Mouse (Mus musculus) spleen, postnatal 36 days (tissue): ENCODE data around the gene Hoxb4.

Source experiments
- DNase-seq, 2 experiments: peaks; one replicate each; pipeline ENCODE4 v3.0.0; 2022; ENCODE audit warnings: low spot score in 2 of 2, mixed read lengths in 1 of 2

The Hoxb4 gene

GRCm38 (mm10) chr11:96284774-96285734 lies 33.0 kb upstream of the Hoxb4 start:
- no peak for DNase-seq

DNA sequence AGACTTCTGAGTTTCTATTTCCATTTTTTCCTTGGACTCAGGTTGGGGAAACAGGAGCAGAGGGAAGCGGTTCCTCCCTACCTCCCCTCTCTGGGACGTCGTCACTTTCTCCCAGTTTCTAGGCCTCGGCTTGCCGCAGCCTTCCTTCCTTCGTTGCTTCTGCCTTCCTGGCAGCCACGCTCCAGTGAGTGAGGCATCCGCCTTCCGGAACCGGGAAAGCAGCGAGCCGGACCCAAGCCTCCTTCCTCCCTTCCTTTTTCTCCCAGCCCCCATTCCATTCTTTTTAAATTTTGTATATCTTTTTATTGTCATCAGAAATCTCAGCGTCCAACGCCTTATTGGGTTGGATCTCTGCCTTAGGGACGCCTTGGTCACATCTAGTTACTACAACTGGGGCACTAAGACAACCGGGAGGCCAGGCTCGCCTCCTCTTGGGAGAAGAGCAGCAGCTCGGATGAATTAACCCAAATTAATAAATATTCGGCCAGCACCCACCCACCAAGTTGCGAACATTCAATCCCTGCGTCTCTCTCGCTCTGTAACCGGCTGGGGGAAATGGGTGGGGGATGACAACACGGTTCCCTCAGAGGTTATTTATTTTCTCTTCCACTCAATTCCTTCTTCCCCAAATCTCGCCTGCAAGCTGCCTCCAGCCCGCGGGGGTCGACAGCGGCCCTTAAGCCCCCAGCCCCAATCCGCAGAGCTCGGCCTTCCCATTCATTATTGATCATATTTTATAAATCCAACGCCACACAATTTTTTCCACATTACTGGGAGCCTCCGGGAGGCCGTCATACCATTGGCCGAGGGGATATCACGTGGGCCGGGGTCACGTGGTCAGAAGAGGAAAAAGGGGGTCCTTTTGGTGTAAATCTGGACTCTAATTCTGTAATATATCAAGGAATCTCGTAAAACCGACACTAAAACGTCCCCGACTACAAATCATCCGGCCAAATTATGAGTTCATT lies 32.0 kb upstream of the Hoxb4 start, which contains the start of gene Hoxb7:
Hoxb7 (plus strand) TSS at position 853 of the 968 bp plus-strand sequence.
- DNase-seq = no peak

DNA sequence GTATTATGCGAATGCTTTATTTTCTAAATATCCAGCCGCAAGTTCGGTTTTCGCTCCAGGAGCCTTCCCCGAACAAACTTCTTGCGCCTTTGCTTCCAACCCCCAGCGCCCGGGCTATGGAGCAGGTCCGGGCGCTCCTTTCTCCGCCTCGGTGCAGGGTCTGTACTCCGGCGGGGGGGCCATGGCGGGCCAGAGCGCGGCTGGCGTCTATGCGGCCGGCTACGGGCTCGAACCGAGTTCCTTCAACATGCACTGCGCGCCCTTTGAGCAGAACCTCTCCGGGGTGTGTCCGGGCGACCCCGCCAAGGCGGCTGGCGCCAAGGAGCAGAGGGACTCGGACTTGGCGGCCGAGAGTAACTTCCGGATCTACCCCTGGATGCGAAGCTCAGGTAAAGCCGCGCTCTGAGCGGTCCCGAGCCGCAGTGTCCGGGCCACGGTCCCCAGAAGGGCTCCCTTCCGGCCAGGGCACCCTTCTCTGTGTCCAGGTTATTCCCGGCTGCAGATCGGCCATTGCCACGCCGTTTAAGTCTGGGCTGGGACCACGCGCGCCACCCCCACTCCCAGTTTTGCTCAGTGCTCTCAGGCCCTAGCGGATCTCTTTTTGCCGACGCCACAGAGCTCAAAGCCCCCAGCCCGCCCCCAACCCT lies 31.2 kb upstream of the Hoxb4 start:
- no peak for DNase-seq

GRCm38 (mm10) chr11:96287411-96287810 lies 30.7 kb upstream of the Hoxb4 start:
- no peak for DNase-seq

DNA sequence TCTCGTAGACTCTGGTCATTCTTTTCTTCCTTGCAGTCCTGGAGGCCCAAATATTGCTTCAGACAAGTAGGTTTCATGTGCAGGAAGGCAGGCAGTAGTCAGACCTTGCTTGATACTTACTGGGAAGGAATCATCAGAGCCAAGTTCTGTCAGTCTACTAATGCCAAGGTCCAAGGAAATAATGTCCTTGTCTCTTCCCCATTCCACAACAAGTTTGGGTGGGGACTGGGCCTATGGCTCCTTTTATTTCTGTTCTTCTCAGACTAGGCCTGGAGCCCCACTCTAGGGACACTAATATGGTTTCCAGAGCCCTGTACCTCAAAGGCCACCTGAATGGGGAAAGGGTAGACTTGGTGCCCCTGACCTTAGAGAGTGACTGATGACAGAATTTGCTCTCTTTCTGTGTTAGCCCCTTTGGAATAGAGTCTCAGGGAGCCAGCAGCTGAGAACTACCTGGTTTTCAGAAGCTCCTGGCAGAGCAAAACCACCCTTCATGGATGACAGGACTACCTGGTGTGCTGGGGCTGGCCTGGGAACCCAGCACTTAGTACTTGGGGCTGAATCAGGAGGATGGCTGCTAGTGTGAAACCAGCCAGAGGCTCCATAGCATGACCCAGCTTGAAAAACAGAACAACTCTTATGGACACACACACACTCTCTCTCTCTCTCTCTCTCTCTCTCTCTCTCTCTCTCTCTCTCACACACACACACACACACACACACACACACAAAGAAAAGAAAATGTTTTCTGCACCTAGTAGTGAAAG lies 29.4 kb upstream of the Hoxb4 start:
- no peak for DNase-seq

- no peak for DNase-seq
These were observed 28.8 kb upstream of the Hoxb4 start for GRCm38 (mm10) chr11:96289293-96289692.

DNA sequence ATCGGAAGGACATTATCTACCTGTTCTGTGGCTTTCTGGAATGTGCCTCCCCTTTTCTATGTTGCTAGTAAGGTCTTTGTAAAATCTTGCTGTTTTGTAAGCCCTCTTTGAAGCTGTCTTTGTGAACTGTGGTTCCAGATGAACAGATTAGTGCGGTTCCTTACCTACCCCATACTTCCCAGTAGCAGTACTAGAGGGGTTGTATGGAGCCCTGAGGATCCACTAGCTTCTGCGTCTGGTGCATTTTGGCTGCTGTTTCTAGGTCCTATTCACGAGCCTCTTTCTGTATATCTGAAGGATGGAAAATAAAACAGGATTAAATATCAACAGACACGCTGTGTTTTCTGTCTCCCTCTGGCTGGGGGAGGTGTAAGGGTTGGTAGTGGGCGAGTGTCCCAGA lies 28.2 kb upstream of the Hoxb4 start:
- DNase-seq = no peak

- DNase-seq = no peak
These were observed 27.2 kb upstream of the Hoxb4 start for GRCm38 (mm10) chr11:96290705-96291355.

DNA sequence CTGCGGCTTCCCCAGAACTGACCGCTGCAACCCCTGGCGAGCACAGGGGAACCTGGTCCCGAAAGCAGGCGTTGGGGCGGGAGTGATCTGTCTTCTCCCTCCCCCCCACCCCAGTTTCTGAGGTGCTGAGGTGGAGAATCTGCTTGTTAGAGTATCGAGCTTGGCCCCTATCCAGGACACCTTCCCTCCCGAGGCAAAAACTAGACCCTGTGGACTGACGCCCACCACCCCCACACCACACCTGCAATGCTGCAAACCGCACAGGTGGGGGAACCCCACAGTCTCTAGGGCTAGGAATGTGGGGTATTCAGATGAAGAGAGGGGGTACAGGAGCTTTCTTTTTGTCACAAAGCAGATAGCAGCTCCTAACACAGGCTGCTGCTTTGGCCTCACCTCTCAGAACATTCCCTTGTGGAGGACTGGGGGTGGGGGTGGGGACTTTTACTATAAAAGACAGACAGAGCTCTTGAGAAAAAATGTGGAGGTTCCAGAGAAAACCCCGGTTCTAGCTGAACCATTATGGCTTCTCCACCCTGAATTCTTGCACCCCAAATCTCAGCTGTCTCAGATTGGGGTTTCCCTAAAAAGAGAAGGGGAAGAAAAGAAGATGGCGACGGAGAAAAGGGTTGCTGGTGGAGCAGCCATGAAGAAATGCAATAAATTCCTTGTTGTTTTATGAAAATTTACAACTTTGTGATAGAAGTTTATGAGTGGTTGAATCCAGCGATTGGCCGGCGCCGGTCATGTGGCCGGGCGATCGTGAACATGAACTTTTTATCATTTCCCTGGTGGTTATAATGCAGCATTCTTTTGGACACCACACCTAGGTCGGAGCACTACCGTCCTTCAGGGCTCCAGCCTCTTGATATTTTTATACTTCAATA lies 26.1 kb upstream of the Hoxb4 start, which contains the start of gene Hoxb6:
Hoxb6 (plus strand) TSS at position 796 of the 884 bp plus-strand sequence.
- DNase-seq = no peak

GRCm38 (mm10) chr11:96292565-96293301 lies 25.3 kb upstream of the Hoxb4 start:
- no peak for DNase-seq

- DNase-seq = no peak
These were observed 24.7 kb upstream of the Hoxb4 start for GRCm38 (mm10) chr11:96293302-96293921.

- DNase-seq = peak; percentile 50 to 53
These were observed 23.6 kb upstream of the Hoxb4 start for GRCm38 (mm10) chr11:96294245-96295091.

GRCm38 (mm10) chr11:96295092-96295835 lies 22.8 kb upstream of the Hoxb4 start:
- DNase-seq = no peak

GRCm38 (mm10) chr11:96296997-96297396 lies 21.1 kb upstream of the Hoxb4 start:
- no peak for DNase-seq

- DNase-seq = no peak
These were observed 20.6 kb upstream of the Hoxb4 start for GRCm38 (mm10) chr11:96297428-96297827.

DNA sequence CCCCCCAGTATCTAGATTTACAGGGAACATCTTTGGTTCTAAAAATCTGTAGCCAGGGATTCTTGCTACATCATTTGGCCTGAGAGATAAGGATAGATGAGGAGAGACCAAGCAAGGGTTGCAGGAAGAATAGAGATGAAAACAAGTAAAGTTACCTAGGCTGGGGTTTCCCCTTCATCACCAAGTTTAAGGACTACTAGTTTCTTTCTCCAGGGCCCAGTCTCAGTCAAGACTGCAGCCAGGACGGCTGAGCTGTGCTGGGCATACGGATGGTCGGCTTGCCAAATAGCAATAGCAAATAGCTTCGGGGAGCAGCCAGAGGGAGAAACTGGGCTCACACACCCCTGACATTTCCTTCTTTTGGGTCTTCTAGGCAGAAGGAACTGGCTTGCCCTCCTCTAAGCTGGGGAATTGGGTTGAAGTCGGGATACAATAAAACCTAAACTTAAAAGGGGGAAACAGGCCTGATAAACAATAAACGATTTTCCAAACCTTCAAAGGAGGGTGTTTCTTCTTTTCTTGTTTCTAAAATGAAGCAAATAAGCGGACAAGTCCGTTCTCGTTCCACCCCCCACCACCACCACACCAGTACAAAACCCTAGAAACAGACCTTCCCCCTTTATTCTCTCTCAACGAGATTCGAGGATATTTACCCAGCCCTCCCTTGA lies 20.0 kb upstream of the Hoxb4 start:
- no peak for DNase-seq
